Mouse (Mus musculus): Measurements from ENCODE around the gene Cnbp.

DNA sequence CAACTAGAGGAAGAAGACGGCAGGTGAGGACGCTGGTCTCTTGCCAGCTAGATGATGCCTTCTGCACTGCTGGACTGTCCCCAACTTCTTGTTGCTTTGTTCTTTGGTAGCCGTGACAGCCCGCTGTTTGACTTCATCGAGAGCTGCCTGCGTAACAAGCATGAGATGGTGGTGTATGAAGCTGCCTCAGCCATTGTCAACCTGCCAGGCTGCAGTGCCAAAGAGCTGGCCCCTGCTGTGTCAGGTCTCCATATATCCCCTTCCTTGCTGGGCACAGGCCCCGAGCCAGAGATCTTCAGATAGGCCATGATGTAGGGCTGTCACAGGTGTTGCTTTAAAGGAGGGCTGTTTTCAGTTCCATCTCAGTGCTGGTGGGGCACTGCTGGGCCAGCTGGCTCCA is 43.0 kb upstream of the Cnbp start:
- TF ChIP-seq CTCF (IDR thresholded peaks at IDR 0.05; ENCODE audit: low read depth) (no peak), EP300 (IDR thresholded peaks at IDR 0.05; ENCODE audit: low read depth) (no peak)
